Mouse (Mus musculus): Measurements from ENCODE around the gene Osbpl3. TPM values are rescaled to one million over a fixed set of nuclear protein-coding genes. Genes with fewer than 3 reads are reported as not detected.

The Osbpl3 gene
- total and polyA plus RNA-seq, 2 experiments, result 0.15 to 0.83 TPM

DNA sequence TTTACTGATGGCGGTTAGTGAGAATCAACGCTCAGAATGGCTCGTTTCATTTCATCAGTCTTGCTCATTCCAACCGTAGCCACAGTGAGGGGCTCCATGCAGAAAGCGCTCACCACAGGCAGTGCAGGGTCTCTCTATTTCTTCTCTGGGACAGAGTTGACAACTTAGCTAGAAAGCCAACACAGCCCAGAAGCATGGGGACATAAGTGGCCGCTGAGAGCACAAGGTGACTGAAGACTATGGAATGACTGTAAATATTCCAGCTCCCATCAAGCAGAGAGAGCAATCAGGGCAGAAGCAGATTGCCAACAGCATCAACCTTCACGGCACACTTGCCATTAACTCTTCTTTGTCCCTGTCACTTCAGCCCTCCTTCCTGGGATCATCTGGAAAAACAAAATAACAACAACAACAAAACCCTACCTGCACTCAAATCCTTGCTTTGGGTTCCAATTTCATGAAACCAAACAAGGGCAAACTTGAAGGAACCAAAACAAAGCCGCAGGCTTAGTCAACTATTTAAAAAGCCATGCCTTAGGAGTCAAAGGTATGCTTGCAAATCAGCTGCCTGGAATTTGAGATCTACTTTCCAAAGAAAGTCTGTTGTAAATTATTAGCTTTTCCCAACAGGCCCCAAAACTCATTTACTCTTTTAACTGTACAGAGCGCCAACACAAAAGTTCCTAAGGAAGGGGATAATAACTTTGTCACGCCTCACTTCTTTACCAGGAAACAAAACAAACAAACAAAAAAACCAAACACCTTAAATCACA, 36.3 kb downstream of the Osbpl3 start:
- Histone ChIP-seq H3K27me3 (ENCODE audit: control insufficient read depth, insufficient read depth, low read length) (no peaks in the 10 kb centered on the region), H3K4me3 (ENCODE audit: insufficient read depth, low read depth, low read length) (no peak overlapping the region), H3K9ac (ENCODE audit: low read depth, low read length) (no peak overlapping the region), H3K27ac (replicated peaks; ENCODE audit: insufficient read depth, low read depth, low read length) (no peak overlapping the region), H3K4me1 (ENCODE audit: control insufficient read depth, insufficient read depth, low read length) (no peaks in the 10 kb centered on the region), H3K36me3 (ENCODE audit: control insufficient read depth, insufficient read depth, low read length) (no peaks in the 10 kb centered on the region), H3K79me2 (ENCODE audit: control insufficient read depth, insufficient read depth, low read length) (no peaks in the 10 kb centered on the region)
- WGBS, result 84% methylated on average over 10 of the region's 10 CpGs
- no peak for DNase-seq (ENCODE audit: extremely low read depth, low read depth, low spot score)
- TF ChIP-seq POLR2A (IDR thresholded peaks at IDR 0.05; ENCODE audit: extremely low read depth, insufficient read depth, low read length) (no peak), CTCF (IDR thresholded peaks at IDR 0.05; ENCODE audit: low read depth, low read length) (no peak)

DNA sequence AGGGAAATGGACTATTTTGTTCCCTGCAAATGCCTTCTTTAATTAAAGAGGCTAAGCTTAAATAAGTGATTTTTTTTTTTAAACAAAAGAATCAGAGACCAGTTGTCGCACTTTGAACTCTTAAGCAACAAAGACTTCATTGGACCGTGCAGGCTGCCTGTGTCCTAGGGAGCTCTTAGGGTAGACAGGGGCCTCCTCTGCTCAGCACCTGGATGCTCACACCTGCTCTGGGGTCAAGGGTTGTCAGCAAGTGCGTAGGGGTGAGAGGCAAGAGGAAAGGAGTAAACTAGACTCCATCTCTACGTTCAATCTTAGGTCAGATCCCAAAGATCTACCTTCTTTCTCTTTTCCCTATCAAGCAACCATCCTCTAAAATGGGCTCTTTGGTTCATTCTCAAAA, 37.0 kb downstream of the Osbpl3 start:
- no peak overlapping the region for H3K4me3 ChIP-seq (ENCODE audit: insufficient read depth, low read depth, low read length)
- H3K9ac ChIP-seq (ENCODE audit: low read depth, low read length), result no peak overlapping the region
- 71% methylated on average over 4 of the region's 4 CpGs for WGBS
- TF ChIP-seq POLR2A (IDR thresholded peaks at IDR 0.05; ENCODE audit: extremely low read depth, insufficient read depth, low read length) (no peak), CTCF (IDR thresholded peaks at IDR 0.05; ENCODE audit: low read depth, low read length) (no peak)
- DNase-seq (ENCODE audit: extremely low read depth, low read depth, low spot score), result peak; percentile 19
- no peaks in the 10 kb centered on the region for H3K27me3 ChIP-seq (ENCODE audit: control insufficient read depth, insufficient read depth, low read length)
- no peak overlapping the region for H3K27ac ChIP-seq (replicated peaks; ENCODE audit: insufficient read depth, low read depth, low read length)
- no peaks in the 10 kb centered on the region for H3K36me3 ChIP-seq (ENCODE audit: control insufficient read depth, insufficient read depth, low read length)
- H3K79me2 ChIP-seq (ENCODE audit: control insufficient read depth, insufficient read depth, low read length), result no peaks in the 10 kb centered on the region
- no peaks in the 10 kb centered on the region for H3K4me1 ChIP-seq (ENCODE audit: control insufficient read depth, insufficient read depth, low read length)

DNA sequence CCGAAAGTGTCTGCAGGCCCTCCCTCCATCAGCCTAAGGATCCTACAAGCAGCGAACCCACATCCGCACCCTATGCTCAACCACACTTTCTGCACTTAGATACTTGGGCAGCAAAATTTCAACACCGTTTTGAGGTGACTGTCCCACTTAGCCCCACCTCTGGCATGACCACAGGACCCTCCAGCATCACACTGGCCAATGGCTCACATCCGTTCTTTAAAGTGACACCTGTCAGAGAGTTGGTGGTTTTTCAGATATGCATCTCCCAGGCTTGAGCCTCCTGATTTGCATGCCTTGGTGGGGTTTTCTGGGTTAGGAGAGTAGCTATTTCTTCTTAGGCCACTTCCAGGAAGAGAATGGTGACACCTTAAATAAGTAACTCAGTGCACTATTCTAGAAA, 39.1 kb downstream of the Osbpl3 start:
- Histone ChIP-seq H3K4me1 (ENCODE audit: control insufficient read depth, insufficient read depth, low read length) (no peaks in the 10 kb centered on the region), H3K27me3 (ENCODE audit: control insufficient read depth, insufficient read depth, low read length) (no peaks in the 10 kb centered on the region), H3K4me3 (ENCODE audit: insufficient read depth, low read depth, low read length) (no peak overlapping the region), H3K36me3 (ENCODE audit: control insufficient read depth, insufficient read depth, low read length) (no peaks in the 10 kb centered on the region), H3K79me2 (ENCODE audit: control insufficient read depth, insufficient read depth, low read length) (no peaks in the 10 kb centered on the region), H3K9ac (ENCODE audit: low read depth, low read length) (no peak overlapping the region), H3K27ac (replicated peaks; ENCODE audit: insufficient read depth, low read depth, low read length) (no peak overlapping the region)
- 95% methylated on average over 5 of the region's 5 CpGs for WGBS
- peak; percentile 12 for DNase-seq (ENCODE audit: extremely low read depth, low read depth, low spot score)
- TF ChIP-seq POLR2A (IDR thresholded peaks at IDR 0.05; ENCODE audit: extremely low read depth, insufficient read depth, low read length) (no peak), CTCF (IDR thresholded peaks at IDR 0.05; ENCODE audit: low read depth, low read length) (no peak)

DNA sequence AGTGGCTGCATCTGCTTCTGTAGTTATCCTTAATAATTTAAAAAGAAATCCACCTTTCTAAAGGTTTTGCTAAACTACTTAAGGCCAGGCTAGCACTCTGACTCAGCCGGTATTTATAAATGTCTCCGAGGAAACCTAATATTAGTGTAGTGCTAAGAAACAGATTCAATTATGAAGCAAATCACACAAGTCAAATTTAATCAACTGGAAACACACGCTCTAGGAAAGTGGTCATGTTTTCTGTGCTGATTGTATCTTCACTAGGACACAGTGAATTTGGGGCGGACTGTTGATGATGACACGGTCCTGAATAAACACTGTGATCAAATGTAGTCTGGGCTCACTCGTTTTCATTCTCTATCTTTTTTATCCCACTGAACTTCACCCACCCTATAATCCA, 40.6 kb downstream of the Osbpl3 start:
- DNase-seq (ENCODE audit: extremely low read depth, low read depth, low spot score), result no peak

DNA sequence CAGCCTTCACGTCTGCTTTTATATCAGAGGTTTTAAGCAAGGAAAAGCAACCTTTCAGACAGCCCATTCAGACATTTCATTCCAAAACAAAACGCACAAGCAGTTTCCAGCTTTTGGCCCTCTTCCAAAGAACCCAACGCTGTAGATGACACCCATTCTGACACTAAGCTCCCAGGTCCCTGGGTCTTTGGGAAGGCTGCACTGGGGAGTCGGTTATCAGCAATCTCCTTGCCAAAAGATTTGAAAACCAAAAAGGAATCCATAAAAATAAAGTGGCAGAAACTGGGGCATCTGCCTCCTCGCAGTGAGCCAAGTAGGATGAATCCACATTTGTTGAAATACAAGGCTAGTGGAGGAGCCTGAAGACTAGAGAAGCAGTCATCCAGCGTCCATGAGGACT, 41.5 kb downstream of the Osbpl3 start:
- 73% methylated on average over 6 of the region's 6 CpGs for WGBS
- TF ChIP-seq POLR2A (IDR thresholded peaks at IDR 0.05; ENCODE audit: extremely low read depth, insufficient read depth, low read length), result no peak
- TF ChIP-seq CTCF (IDR thresholded peaks at IDR 0.05; ENCODE audit: low read depth, low read length), result no peak

More for the DNA sequence above, 40.6 kb downstream of the Osbpl3 start:
- no peak overlapping the region for H3K4me3 ChIP-seq (ENCODE audit: insufficient read depth, low read depth, low read length)
- H3K27me3 ChIP-seq (ENCODE audit: control insufficient read depth, insufficient read depth, low read length), result no peaks in the 10 kb centered on the region
- H3K4me1 ChIP-seq (ENCODE audit: control insufficient read depth, insufficient read depth, low read length), result no peaks in the 10 kb centered on the region
- no peaks in the 10 kb centered on the region for H3K36me3 ChIP-seq (ENCODE audit: control insufficient read depth, insufficient read depth, low read length)
- WGBS, result 88% methylated on average over 6 of the region's 6 CpGs
- H3K27ac ChIP-seq (replicated peaks; ENCODE audit: insufficient read depth, low read depth, low read length), result no peak overlapping the region
- TF ChIP-seq CTCF (IDR thresholded peaks at IDR 0.05; ENCODE audit: low read depth, low read length) (no peak), POLR2A (IDR thresholded peaks at IDR 0.05; ENCODE audit: extremely low read depth, insufficient read depth, low read length) (no peak)
- no peaks in the 10 kb centered on the region for H3K79me2 ChIP-seq (ENCODE audit: control insufficient read depth, insufficient read depth, low read length)
- H3K9ac ChIP-seq (ENCODE audit: low read depth, low read length), result no peak overlapping the region

DNA sequence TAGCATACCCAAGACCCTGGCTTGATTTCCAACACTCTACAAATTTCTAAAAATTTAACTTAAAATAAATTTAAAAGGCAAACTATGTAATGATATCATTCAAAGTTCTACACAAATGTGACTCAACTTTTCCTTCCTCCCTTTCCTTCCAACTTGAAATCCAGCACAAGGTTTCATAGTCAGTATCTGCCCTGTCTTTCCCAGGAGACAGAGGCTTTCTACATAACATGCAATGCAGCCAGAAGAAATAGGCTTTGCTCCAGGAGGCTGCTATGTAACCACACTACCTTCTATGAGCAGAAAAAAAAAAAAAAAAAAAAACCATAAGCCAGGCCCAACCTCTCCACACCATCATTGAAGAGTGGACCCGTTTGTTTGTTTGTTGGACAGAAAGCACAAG, 42.6 kb downstream of the Osbpl3 start:
- TF ChIP-seq POLR2A (IDR thresholded peaks at IDR 0.05; ENCODE audit: extremely low read depth, insufficient read depth, low read length), result no peak
- no peak for TF ChIP-seq CTCF (IDR thresholded peaks at IDR 0.05; ENCODE audit: low read depth, low read length)
- 85% methylated on average over 1 of the region's 1 CpGs for WGBS
- H3K4me3 ChIP-seq (ENCODE audit: insufficient read depth, low read depth, low read length), result no peak overlapping the region

More for the DNA sequence above, 41.5 kb downstream of the Osbpl3 start:
- no peak overlapping the region for H3K9ac ChIP-seq (ENCODE audit: low read depth, low read length)
- H3K36me3 ChIP-seq (ENCODE audit: control insufficient read depth, insufficient read depth, low read length), result no peaks in the 10 kb centered on the region
- no peaks in the 10 kb centered on the region for H3K79me2 ChIP-seq (ENCODE audit: control insufficient read depth, insufficient read depth, low read length)
- no peaks in the 10 kb centered on the region for H3K27me3 ChIP-seq (ENCODE audit: control insufficient read depth, insufficient read depth, low read length)
- H3K27ac ChIP-seq (replicated peaks; ENCODE audit: insufficient read depth, low read depth, low read length), result no peak overlapping the region
- H3K4me1 ChIP-seq (ENCODE audit: control insufficient read depth, insufficient read depth, low read length), result no peaks in the 10 kb centered on the region
- H3K4me3 ChIP-seq (ENCODE audit: insufficient read depth, low read depth, low read length), result no peak overlapping the region
- DNase-seq (ENCODE audit: extremely low read depth, low read depth, low spot score), result no peak

More for the DNA sequence above, 42.6 kb downstream of the Osbpl3 start:
- Histone ChIP-seq H3K4me1 (ENCODE audit: control insufficient read depth, insufficient read depth, low read length) (no peaks in the 10 kb centered on the region), H3K27ac (replicated peaks; ENCODE audit: insufficient read depth, low read depth, low read length) (no peak overlapping the region), H3K36me3 (ENCODE audit: control insufficient read depth, insufficient read depth, low read length) (no peaks in the 10 kb centered on the region), H3K9ac (ENCODE audit: low read depth, low read length) (no peak overlapping the region), H3K79me2 (ENCODE audit: control insufficient read depth, insufficient read depth, low read length) (no peaks in the 10 kb centered on the region), H3K27me3 (ENCODE audit: control insufficient read depth, insufficient read depth, low read length) (no peaks in the 10 kb centered on the region)
- DNase-seq (ENCODE audit: extremely low read depth, low read depth, low spot score), result no peak
